8 mouse cellular contexts compared by ENCODE assay signal in genomic region chr11:98767713-98768112, GRCm38 (mm10). TPM values are rescaled to one million over a fixed set of nuclear protein-coding genes. Genes with fewer than 3 reads are reported as not detected.
DNase-seq lines count a peak whose midpoint lies in the region; ATAC-seq lines count a peak whose summit lies in the region.

No protein-coding gene starts in this region.

- H3K9me3 ChIP-seq in embryonic facial prominence, embryonic 15.5 days (replicated peaks), result no peaks in the 10 kb centered on the region
- H3K9me3 ChIP-seq in hindbrain, embryonic 15.5 days, result no peaks in the 10 kb centered on the region
- no peaks in the 10 kb centered on the region for H3K9me3 ChIP-seq in midbrain, embryonic 15.5 days

- peaks cover 48% of the 10 kb centered on the region for H3K36me3 ChIP-seq in embryonic facial prominence, embryonic 15.5 days
- peaks cover 46% of the 10 kb centered on the region for H3K36me3 ChIP-seq in hindbrain, embryonic 15.5 days
- peaks cover 31% of the 10 kb centered on the region for H3K36me3 ChIP-seq in midbrain, embryonic 15.5 days (replicated peaks)

- H3K9ac ChIP-seq in embryonic facial prominence, embryonic 15.5 days, result no peak overlapping the region
- H3K9ac ChIP-seq in hindbrain, embryonic 15.5 days, result no peak overlapping the region
- H3K9ac ChIP-seq in midbrain, embryonic 15.5 days, result no peak overlapping the region

- 6% methylated on average over 4 of the region's 4 CpGs for WGBS in embryonic facial prominence, embryonic 15.5 days
- 5% methylated on average over 4 of the region's 4 CpGs for WGBS in hindbrain, embryonic 15.5 days
- 14% methylated on average over 4 of the region's 4 CpGs for WGBS in midbrain, embryonic 15.5 days

- peak overlapping the region; percentile 20 for H3K4me3 ChIP-seq in embryonic facial prominence, embryonic 15.5 days (replicated peaks)
- no peak overlapping the region for H3K4me3 ChIP-seq in hindbrain, embryonic 15.5 days
- H3K4me3 ChIP-seq in midbrain, embryonic 15.5 days, result no peak overlapping the region

- DNase-seq in kidney, postnatal 10 days, result peak; percentile 11
- DNase-seq in kidney, adult 9 months, result no peak
- no peak for DNase-seq in embryo, embryonic 9.5 days (ENCODE audit: extremely low spot score)
- DNase-seq in yolk sac, embryonic 10.5 days (ENCODE audit: low spot score), result no peak

- peaks cover 68% of the 10 kb centered on the region for H3K4me1 ChIP-seq in embryonic facial prominence, embryonic 15.5 days
- peaks cover 52% of the 10 kb centered on the region for H3K4me1 ChIP-seq in hindbrain, embryonic 15.5 days (replicated peaks)
- H3K4me1 ChIP-seq in midbrain, embryonic 15.5 days, result peaks cover 40% of the 10 kb centered on the region

- no peak for ATAC-seq in embryonic facial prominence, embryonic 15.5 days (ENCODE audit: insufficient number of reproducible peaks, low FRiP score, low TSS enrichment, low read depth)
- ATAC-seq in hindbrain, embryonic 15.5 days (ENCODE audit: low FRiP score, low read depth), result no peak
- ATAC-seq in midbrain, embryonic 15.5 days (replicated peaks), result no peak
- no peak for ATAC-seq in cerebellum, adult (ENCODE audit: insufficient number of reproducible peaks, low FRiP score, low TSS enrichment)

- H3K27me3 ChIP-seq in embryonic facial prominence, embryonic 15.5 days, result no peaks in the 10 kb centered on the region
- no peaks in the 10 kb centered on the region for H3K27me3 ChIP-seq in hindbrain, embryonic 15.5 days
- no peaks in the 10 kb centered on the region for H3K27me3 ChIP-seq in midbrain, embryonic 15.5 days (replicated peaks)

- peak overlapping the region; percentile 73 for H3K27ac ChIP-seq in embryonic facial prominence, embryonic 15.5 days (replicated peaks)
- H3K27ac ChIP-seq in hindbrain, embryonic 15.5 days (replicated peaks), result peak overlapping the region; percentile 71
- peak overlapping the region; percentile 49 for H3K27ac ChIP-seq in midbrain, embryonic 15.5 days

- peak overlapping the region; percentile 34 for H3K4me2 ChIP-seq in embryonic facial prominence, embryonic 15.5 days (replicated peaks)
- H3K4me2 ChIP-seq in hindbrain, embryonic 15.5 days, result peak overlapping the region; percentile 28
- H3K4me2 ChIP-seq in midbrain, embryonic 15.5 days, result peak overlapping the region; percentile 6; the same call in 1 of the 2 replicates

RNA-seq across cellular contexts. Expression of gene Nr1d1, which starts 7.4 kb away (rescaled TPM):
- polyA plus RNA-seq in embryonic facial prominence, embryonic 15.5 days (2015; fragmentation: Nextera tagmentation; extraction: Ambion mirVana), result 1.7 and 1.8 TPM in 2 replicates
- 3.9 and 4.3 TPM in 2 replicates for polyA plus RNA-seq in hindbrain, embryonic 15.5 days (2015; fragmentation: Nextera tagmentation; extraction: Ambion mirVana)
- 3.4 and 3.9 TPM in 2 replicates for polyA plus RNA-seq in midbrain, embryonic 15.5 days (2015; fragmentation: Nextera tagmentation; extraction: Ambion mirVana)

RNA-seq across cellular contexts. Expression of gene Thra, which starts 27.3 kb away (rescaled TPM):
- 51.0 and 51.2 TPM in 2 replicates for polyA plus RNA-seq in embryonic facial prominence, embryonic 15.5 days (2015; fragmentation: Nextera tagmentation; extraction: Ambion mirVana)
- 136 and 138 TPM in 2 replicates for polyA plus RNA-seq in hindbrain, embryonic 15.5 days (2015; fragmentation: Nextera tagmentation; extraction: Ambion mirVana)
- polyA plus RNA-seq in midbrain, embryonic 15.5 days (2015; fragmentation: Nextera tagmentation; extraction: Ambion mirVana), result 151 and 158 TPM in 2 replicates

RNA-seq across cellular contexts. Expression of gene Msl1, which starts 27.6 kb away (rescaled TPM):
- polyA plus RNA-seq in embryonic facial prominence, embryonic 15.5 days (2015; fragmentation: Nextera tagmentation; extraction: Ambion mirVana), result 28.7 and 30.4 TPM in 2 replicates
- polyA plus RNA-seq in hindbrain, embryonic 15.5 days (2015; fragmentation: Nextera tagmentation; extraction: Ambion mirVana), result 31.7 and 33.1 TPM in 2 replicates
- polyA plus RNA-seq in midbrain, embryonic 15.5 days (2015; fragmentation: Nextera tagmentation; extraction: Ambion mirVana), result 33.2 and 33.6 TPM in 2 replicates

RNA-seq across cellular contexts. Expression of gene Casc3, which starts 37.0 kb away (rescaled TPM):
- polyA plus RNA-seq in embryonic facial prominence, embryonic 15.5 days (2015; fragmentation: Nextera tagmentation; extraction: Ambion mirVana), result 37.0 and 42.2 TPM in 2 replicates
- polyA plus RNA-seq in hindbrain, embryonic 15.5 days (2015; fragmentation: Nextera tagmentation; extraction: Ambion mirVana), result 49.4 and 54.2 TPM in 2 replicates
- polyA plus RNA-seq in midbrain, embryonic 15.5 days (2015; fragmentation: Nextera tagmentation; extraction: Ambion mirVana), result 56.3 and 57.7 TPM in 2 replicates

RNA-seq across cellular contexts. Expression of gene Med24, which starts 38.5 kb away (rescaled TPM):
- 52.3 and 53.3 TPM in 2 replicates for polyA plus RNA-seq in embryonic facial prominence, embryonic 15.5 days (2015; fragmentation: Nextera tagmentation; extraction: Ambion mirVana)
- 67.0 and 70.3 TPM in 2 replicates for polyA plus RNA-seq in hindbrain, embryonic 15.5 days (2015; fragmentation: Nextera tagmentation; extraction: Ambion mirVana)
- 82.9 and 84.8 TPM in 2 replicates for polyA plus RNA-seq in midbrain, embryonic 15.5 days (2015; fragmentation: Nextera tagmentation; extraction: Ambion mirVana)
